Mouse (Mus musculus) R1 (cell line): ENCODE measurements around the gene Nup107.

Source experiments
- DNase-seq: peaks from one replicate; pipeline ENCODE4 v3.0.0-alpha.2; 2018; ENCODE audit warnings: low read depth, low spot score

Gene Nup107

DNA sequence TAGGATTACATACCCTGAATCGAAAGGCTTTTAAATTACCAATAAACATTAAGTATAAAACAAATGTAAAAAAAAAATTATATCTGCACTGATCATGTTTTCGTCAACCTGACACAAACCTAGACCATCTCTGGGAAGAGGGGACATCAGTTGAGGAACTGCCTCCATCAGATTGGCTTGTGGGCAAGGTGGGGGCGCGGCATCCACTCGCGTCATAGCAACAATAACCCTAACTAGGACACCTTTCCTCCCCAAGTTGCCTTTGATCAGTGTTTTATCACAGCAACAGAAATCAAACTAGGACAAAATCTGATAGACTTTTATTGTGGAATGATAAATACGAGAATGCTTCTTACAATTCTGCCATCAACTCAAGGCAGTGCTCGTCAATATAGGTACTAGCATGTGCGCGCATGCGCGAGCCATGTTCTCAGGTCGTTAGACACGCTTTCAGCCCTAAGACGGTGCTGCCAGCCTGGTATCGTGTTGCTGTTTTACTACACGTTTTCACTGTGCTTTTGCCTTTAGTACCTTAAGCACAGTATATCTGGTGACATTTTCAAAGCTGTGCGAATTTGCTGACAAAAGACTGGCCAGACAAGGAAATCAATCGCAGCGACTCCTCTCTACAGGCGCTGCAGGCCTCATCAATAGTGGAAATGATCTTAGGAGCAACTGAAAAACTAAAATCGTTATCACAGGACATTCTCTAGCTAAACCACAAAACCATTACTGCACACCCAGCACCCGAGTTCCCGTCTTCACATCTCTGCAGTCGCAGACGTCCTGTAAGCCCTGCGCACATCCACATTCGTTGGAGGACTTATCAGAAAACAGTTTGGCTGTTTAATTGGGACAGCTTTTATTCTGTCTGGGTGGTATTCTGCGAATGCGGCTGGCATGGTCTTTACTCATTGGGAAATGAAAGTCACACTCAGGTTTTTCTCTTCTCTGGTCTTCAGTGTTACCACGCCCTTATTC is 11.7 kb upstream of the Nup107 start:
- peak; percentile 72 for DNase-seq

DNA sequence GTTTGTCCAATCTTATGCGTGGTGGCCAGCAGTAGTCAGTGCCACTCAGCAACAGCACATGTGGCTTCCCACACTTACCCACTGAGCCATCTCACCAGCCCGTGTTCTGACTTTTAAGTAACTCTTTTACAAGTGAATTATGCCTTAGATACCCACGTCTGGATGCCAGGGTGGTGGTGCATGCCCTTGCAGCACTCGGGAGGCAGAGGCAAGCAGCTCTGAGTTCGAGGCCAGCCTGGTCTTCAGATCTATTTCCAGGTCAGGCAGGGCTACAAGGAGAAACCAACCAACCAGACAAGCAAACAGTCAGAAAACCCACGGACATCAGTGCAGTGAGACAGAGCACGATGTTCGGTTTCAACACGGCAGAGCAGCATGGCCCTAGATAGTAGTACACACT is 9.4 kb upstream of the Nup107 start:
- no peak for DNase-seq

DNA sequence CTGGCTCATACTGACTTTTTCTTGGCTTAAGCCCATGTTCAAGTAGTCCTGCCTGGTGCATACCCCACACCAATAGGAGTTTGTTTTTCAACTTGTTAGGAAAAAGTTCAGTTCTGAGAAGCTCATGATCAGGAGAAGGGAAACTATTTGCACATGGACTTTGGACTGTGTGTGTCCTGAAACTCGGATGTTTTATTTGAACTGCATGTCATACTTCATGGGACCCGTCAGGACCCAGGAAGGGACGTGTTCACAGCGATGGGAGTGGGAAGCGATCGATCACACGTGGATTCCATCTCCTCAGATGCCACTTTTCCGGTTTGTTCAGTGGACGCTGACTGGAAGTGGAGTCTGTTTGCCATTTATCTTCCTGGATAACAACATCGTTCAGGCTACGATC is 7.3 kb upstream of the Nup107 start:
- no peak for DNase-seq

DNA sequence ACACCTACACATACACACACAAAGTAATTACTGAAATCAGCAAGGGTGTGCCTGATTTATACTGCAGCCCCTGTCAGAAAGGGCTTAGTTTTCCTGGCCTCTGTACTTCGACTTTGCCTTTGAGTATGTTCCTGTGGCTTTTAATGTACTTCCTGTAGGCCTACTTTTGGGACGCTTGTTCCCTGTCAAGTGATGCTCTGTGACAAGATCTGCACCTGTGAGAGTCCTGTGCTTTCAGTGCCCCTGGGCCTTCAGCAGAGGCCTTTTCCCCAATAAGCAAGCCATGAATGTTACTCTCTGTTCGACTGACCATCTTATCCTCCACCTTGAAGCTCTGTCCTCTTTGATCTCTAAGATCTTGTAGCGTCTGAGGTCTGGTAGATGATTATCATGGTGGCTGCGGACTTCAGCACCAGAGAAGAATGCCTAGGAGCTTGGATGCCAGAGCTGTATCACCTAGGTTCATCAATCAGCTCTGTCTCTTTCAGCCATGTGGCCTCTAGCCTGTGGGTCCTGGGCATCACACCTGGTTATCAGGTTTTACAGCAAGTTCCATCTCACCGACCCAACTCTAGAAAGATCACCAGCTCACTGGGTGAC is 6.0 kb upstream of the Nup107 start:
- DNase-seq = no peak

DNA sequence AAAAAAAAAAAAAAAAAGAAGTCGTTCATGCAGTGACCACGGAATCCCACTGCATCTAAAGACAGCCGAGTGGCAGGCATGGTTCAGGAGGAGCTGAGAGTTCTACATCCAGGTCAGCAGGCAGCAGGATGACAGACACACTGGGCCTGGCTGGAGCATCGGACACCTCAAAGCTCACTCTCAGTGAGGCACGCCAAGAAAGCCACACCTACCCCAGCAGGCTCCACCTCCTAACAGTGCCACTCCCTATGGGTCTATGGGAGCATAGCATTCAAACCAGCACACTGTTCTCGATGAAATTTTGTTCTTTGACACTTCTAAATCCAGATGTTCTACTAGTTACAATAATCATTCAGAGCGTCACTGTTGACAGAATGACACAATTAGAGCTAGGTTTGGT is 5.2 kb upstream of the Nup107 start:
- peak; percentile 85 for DNase-seq

DNA sequence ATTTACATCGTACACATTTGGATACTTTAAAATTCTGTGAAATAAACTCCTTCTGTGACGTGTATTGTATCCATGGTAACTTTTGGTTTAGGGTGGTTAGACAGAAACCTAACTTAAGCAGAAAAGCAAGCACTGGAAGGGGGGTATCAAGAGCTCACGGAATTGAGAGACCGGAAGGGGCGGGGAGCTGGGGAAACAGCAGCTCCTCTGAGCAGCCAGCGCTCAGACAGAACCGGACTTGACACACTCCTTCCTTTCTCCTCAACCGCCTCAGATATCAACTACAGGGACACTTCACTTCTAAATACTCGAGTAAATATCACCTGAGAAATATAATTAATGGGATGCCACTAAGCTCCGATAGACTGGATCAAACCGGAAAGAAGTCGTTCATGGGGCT is 4.6 kb upstream of the Nup107 start:
- DNase-seq = peak; percentile 77

DNA sequence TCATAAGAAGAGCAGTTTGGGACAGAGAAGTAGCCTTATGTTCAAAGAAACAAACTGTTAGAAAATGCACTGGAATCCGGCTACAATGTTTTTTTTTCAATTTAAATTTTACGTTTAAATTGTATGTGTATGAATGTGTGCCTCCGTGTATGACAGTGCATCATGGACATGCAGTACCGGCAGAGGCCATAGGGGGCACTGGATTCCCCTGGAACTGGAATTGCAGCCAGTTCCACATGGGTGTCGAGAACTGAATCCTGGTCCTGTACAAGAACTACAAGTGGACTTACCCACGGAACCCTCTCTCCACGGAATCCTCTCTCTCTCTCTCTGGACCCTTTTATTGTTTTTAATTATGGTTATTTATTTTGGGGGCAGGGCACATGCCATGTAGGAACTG is 3.7 kb upstream of the Nup107 start:
- peak; percentile 85 for DNase-seq

DNA sequence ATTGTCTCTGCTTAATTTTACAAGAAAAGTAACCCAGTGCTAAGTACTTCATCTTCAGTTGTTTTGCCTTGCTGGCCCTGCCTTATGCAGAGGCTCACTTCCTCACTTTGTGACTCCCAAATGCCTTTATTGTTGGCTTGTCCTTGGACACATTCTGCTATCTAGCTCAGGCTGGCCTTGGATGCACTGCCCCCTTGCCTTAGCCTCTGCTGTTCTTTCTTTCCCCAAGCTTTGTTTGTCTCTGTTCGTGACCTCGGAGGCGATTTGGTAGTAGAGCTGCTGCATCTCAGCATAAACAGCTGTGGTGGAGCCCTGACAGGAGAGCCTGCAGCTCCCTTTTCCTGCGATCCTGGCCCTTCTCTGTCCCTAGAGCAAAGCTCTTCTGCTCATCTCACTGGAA is 2.7 kb upstream of the Nup107 start:
- DNase-seq = no peak

DNA sequence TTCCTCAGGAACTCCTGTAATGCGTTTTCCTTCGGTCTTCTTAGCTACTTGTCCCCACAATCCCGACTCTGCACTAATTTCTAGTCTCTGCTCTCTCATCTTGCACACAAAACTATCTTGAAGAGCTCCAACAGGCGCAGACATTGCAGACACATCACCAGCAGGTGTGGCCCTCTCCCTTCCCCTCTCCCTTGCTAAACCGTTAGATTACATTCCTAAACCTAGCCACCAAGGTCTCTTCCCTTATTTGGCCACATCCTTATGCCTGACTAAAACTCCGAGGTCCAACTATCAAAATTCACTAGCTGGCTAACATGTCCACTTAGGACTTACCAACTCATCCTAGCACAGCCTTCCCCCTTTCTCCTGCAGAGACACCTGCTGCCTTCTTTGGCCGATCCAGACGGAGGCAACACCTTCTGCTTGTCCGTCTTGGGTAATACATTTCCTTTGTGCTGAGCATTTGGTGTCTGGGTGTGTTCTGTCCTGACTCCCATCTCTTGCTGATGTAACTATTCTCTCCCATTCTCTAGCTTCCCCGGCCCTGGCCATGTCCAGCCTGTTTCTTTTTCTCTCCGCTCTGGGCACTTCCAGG is 1.0 kb upstream of the Nup107 start:
- DNase-seq = peak; percentile 58

DNA sequence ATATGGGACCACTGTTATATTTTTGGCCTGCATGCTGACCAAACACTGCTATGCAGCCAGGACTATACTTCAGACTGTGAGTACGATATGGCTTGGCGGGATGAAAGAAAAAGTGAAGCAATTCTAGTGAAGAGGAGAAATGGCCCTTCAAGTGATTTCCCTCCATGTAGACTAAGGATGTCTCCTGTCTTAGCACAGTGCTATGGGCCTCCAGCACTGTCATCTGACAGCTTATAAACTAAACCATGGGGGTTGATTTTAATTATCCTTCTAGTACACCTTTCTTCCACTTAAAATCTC is 1.4 kb downstream of the Nup107 start:
- DNase-seq = no peak

DNA sequence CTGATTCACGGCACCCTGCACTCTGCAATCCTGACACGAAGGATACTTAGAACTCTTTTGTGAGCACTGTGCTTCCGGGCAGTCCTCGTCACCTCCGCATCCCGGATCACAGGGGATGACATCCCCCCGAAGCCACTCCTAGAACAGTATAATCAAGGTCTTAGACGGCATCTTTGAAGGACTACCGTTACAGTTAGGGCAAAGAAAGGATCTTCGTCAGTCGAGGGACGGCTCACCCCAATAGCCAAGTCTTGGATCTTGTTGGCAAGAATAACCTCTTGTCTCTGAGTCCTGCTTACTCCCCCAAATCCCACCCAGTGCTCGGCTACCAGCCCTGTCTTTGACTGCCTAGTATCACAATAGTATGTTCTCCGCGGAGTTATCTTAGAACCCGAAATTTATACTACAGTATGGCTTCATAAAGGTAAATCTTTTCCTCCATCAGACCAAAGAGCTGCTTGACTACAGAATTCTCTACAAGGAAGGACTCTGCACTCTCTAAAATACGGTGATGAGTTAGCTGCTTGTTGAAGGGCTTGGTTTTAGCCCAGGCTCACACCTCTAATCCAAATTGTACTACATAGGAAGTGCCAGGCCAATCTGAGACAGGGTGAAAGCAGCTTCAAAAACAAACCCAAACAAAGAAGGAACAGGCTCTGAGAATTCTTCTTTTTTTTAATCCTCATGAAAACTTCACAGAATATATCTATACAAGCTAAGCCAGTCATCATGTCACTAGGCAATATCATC is 1.9 kb downstream of the Nup107 start:
- no peak for DNase-seq

DNA sequence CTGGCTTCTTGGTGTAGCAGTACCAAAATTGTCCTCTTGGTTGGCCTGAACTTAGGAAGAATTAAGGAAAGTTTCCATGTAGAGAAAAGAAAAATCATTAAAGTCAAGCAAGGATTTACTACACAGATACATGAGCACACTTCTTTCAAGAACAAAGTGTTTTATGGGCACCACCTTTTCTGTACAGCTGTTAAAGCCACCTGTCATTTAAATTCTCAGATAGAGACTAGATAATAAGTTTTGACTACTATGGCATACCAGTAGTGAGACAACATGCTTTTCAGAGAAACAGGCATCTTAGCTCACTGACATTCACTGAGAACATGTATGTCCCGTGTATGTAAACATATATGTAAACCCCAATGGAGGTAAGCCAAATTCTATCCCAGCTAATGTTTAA is 2.5 kb downstream of the Nup107 start:
- no peak for DNase-seq

DNA sequence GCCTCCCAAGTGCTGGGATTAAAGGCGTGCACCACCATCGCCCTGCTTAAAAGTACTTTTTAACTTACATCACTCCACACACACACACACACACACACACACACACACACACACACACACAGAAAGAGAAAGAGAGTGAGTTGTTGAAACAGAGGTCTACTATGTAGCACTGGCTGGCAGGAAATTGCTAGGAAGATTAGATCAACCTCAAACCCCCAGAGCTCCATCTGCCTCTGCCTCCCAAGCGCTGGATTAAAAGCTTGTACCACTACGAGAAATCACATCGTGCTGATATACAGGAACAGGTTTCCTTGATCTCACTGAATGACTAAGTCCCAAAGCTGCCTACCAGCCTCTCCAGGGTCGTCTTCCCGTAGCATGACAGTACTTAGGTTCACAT is 7.9 kb downstream of the Nup107 start:
- no peak for DNase-seq

DNA sequence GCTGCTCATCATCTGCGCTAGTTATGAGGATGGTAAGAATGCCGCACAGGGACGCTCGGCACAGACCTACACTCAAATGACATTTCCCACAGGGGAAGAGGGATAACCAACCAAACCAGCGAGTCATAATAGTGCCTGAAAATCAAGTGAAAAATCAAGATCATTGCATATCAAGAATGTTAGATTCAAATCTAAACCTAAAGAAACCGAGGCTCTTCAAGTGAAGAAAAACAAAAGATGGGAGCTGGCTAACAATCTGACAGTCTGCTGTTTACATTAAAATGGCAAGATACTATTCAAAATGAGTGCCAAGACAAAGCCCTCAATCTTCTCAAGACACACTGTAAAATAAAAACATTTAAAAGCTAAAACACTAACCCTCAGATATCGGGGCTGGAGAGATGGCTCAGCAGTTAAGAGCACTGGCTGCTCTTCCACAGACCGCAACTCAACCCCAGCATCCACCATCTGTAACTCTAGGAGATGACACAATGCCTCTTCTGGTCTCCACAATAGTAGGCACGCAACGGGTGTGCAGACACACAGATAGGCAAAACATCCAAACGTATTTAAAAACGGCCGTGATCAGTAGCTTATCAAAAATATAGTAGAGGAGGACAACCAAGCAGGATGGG is 8.6 kb downstream of the Nup107 start:
- no peak for DNase-seq

DNA sequence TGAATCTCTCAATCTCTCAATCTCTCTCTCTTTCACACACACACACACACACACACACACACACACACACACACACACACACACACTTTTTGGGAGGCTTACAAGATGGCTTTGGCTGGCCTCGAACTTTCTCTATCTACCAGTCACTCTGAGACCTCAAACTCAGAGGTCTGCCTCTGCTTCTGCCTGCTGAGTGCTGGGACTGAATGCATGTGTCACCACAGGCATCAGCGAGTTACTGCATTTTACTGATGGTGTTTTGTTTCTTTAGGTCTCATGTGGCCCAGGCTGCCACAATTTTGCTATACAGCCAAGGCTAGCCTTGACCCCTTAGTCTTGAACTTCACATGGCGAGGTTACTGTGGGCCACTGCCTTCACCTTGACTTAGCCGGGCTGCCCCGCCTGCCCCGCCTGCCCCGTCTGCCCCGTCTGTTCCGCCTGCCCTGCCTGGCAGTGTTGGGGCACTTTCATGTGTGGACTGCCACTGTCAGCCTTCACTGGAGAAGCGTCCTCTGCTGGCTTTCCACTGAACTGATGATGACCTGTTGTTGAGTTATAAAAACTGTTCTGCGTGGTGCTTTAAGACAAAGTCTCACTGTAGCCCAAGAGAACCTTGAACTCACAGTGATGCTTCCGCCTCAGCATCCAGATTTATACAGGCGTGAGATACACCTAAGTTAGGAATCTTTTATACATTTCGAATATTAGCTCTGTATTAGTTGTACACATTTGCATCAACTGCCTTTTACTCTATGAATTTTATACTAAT is 9.8 kb downstream of the Nup107 start:
- no peak for DNase-seq

DNA sequence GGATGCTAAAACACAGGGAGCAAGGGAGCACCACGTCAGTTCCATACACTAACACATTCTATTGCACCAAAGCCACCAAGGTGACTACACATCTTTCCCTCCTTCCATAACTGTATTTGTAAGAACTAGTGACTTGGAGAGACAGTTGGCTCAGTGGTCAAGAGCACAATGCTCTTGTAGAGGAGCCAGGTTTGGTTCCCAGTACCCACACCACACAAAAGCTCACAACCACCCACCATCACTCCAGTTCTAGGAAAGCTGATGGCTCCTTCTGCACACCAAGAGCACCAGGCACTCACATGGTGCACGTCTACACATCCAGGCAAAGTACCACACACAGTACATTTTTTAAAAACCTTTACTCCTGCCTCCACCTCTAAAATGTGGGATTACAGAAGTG is 10.4 kb downstream of the Nup107 start:
- no peak for DNase-seq

DNA sequence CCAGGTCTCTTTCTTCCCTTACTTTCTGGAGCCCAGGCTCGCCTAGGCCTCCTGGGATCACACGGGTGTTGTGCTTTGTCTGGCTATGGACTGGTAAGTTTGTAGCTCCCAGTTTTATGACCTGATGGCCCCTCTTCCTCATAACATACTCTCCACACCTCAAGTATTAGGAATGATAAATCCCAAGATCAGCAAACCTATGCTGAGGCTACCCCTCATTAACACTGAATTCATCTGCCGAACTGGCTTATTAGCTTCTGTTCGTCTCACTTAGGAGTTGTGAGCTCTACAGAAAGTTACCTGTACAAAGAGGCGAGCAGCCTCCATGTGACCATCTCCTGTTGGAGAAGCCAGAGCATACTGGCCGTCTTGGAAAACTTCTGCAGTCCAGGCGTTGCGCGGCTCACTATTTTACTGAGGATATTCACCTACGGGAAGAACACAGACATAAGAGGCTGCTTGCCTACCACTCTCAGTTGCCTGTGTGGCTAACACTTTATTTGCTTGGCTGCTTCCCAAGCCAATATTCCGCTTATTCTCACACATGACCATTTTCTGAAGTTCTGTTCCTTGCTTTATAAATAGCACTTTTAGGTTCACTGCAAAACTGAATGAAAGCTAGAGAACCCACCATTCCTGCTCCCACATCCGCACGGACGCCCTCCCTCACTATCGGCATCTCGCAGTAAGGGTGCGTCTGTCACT is 11.3 kb downstream of the Nup107 start:
- no peak for DNase-seq

DNA sequence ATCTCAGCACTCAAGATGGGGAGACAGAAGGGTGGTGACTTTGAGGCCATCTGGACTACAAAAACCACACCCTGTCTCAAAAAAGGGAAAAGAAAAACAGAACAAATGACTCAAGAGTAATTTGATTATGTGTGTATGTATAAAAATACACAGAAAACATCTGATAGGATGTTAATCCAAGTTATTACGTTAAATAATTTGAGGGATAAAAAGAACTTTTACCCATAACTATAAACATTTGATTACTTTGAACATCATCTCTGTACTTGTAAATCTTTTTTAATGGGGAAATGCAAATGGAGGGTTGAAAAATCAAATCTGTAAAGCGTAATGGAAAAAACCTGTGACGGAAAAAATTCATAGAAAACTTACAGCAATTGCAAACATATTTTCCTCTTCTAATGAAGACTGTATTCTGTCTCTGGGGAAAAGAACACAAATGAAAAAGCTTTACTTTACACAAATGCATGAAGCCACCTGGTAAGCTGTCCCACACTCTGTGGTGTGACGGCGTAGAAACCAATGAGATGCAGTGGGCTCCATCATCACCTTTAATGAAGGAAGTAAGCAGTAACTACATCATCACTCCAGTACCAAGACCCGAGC is 12.1 kb downstream of the Nup107 start:
- no peak for DNase-seq

DNA sequence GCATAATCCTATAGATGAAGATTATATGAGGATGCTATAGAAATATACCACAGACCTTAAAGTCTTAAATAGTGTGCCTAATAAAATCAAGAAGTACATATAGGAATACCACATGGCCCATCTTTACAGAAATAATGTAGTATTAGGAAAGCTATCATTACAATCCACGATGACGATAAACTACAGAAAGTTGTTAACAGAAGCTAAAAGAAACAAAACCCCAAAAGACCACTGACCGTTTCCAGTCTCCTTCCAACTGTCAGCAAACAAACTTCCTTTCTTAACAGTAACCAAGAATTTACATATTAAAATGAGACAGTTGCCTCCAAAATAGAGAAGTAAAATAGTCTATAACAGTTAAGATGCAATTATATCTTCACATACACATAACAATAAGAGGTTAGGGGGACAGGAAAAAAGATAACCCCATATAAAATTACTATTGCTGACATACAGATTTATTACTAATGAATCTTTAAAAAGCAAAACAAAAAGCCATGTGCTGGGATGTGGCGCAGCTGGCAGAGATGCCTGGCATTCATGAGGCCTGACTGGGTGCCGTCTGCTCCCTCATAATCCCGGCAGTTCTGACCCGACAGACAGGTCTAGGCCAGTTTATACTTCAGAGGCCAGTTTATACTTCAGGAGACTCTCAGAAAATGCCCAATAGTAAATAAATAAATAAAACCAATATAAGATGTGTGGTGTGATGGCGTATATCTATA is 12.8 kb downstream of the Nup107 start:
- no peak for DNase-seq
